Mouse (Mus musculus) embryo, embryonic 10 days (tissue): Measurements from ENCODE around the gene Ddx51.

Source experiments
- DNase-seq: peaks from one replicate; pipeline ENCODE4 v3.0.0-alpha.2; 2015; ENCODE audit warnings: low spot score

Gene Ddx51

GRCm38 (mm10) chr5:110659682-110660081 lies 6.4 kb downstream of the Ddx51 start:
- DNase-seq, result no peak

DNA sequence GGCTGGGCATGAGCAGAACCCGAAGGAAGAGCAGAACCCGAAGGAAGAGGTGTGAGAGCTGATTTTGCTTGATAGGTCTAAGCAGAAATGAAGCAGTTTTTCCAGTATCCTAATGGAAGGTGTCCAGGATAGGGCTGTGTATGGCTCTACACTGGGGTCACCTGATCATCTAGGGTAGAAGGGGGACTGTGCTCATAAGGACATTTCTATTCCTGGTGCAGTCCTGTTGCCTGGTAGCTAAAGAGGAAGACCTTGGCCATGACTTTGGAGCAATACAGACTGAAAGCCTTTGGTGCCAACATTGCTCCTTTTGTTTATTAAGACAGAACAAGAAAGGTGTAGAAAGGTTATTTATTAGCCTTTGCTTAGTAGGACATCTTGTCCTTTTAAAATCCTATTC lies 10.8 kb downstream of the Ddx51 start:
- no peak for DNase-seq

DNA sequence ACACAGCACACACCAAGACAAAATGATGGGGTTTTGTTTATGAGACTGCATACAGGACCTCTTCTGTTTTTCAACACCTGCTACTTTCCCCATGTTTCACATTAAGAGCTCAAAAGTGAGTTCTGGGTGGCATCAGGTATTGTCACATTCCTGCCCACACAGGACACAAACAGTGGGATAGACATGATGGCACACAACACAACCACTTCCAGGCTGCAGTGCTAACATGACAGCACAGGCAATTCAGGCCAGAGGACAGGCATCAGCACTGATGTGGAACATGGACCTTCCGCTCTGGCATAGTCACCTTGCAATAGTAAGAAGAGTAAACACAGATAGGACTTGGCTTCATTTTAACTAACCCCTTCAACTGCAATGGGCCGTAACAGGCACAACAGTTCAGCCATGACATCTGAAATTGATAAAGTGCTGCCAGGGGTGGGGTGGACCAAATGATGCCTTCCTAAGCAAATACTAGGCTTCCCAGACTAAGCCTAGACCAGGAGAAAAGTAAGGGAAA lies 11.6 kb downstream of the Ddx51 start:
- no peak for DNase-seq

GRCm38 (mm10) chr5:110665486-110666121 lies 12.4 kb downstream of the Ddx51 start:
- DNase-seq, result no peak

- no peak for DNase-seq
Observed at GRCm38 (mm10) chr5:110682041-110682440, 28.8 kb downstream of the Ddx51 start.

GRCm38 (mm10) chr5:110698617-110699016 lies 45.4 kb downstream of the Ddx51 start:
- no peak for DNase-seq

- no peak for DNase-seq
Observed at GRCm38 (mm10) chr5:110704004-110704403, 50.8 kb downstream of the Ddx51 start.

GRCm38 (mm10) chr5:110709256-110709655 lies 56.0 kb downstream of the Ddx51 start:
- DNase-seq, result no peak
